Mouse (Mus musculus) embryonic fibroblast, embryonic 13.5 days (primary cell): ENCODE results near the gene Vstm2a.

Experiments used
- CTCF ChIP-seq: IDR thresholded peaks from 2 replicates; pipeline ENCODE4 v1.5.1; 2011; ENCODE audit warnings: mild to moderate bottlenecking, control low read depth, low read length, moderate library complexity, borderline replicate concordance; ENCODE audit not compliant: insufficient read depth
- POLR2A ChIP-seq: IDR thresholded peaks from 2 replicates; pipeline ENCODE4 v1.6.1; 2011; ENCODE audit warnings: low read depth, mild to moderate bottlenecking, control low read depth, low read length, moderate library complexity

GRCm38 (mm10) chr11:16296521-16296920 lies 39.0 kb downstream of the Vstm2a start:
- TF ChIP-seq CTCF = no peak
- TF ChIP-seq POLR2A = no peak
